In the genomic region with DNA sequence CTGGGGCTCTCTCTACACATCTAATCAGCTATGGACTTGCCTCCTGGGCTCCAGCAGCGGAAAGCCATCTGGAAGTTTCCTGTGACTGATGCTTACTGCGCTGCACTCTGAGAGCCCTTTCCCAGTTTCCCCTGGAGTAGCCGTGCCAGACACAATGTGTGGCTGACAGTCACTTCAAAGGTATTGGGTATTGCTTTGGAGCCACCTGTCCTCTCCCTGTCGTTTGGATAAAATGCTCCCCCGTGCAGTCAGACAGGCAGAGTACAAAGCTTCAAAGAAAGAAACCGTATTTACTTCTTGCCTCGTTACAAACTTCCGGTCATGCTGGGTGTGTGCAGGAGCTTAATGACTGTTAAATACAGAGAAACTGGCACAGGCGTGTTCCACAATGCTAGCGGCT, we compare ENCODE assay signal across 15 mouse cellular contexts.
DNase-seq lines count a peak whose midpoint lies in the region; ATAC-seq lines count a peak whose summit lies in the region.
"Had no signal": no experiment of that assay in that cellular context is flagged by ENCODE, and none has a peak within 500 bp of the region (broad histone marks: within the 10 kb centered on the region; RNA-seq: fewer than 3 reads in every experiment).

No protein-coding gene starts in this region.

- no peak overlapping the region for H3K27ac ChIP-seq in forebrain, embryonic 12.5 days
- no peak overlapping the region for H3K27ac ChIP-seq in forebrain, embryonic 10.5 days
- H3K27ac ChIP-seq in midbrain, embryonic 13.5 days = no peak overlapping the region
- H3K27ac ChIP-seq in midbrain, embryonic 10.5 days (replicated peaks) = no peak overlapping the region
- H3K27ac ChIP-seq in heart, embryonic 10.5 days = no peak overlapping the region
- H3K27ac ChIP-seq: heart, adult 2 months; liver, embryonic 12.5 days; lung, embryonic 15.5 days had no signal

- no peak for DNase-seq in forebrain, embryonic 10.5 days (ENCODE audit: extremely low spot score, low spot score)
- no peak for DNase-seq in midbrain, embryonic 10.5 days (ENCODE audit: low spot score)
- DNase-seq in cerebellum, postnatal 14 days = peak; percentile 31 to 54
- no peak for DNase-seq in ovary, adult 18-20 months (ENCODE audit: low spot score)
- no peak for DNase-seq in heart, embryonic 10.5 days (ENCODE audit: low spot score)
- DNase-seq: adrenal gland, postnatal 10 days; heart, adult 2 months; kidney, adult 9 months; thymus, adult 18-20 months had no signal

- 36% methylated on average over 10 of the region's 10 CpGs for WGBS in forebrain, embryonic 12.5 days
- WGBS in forebrain, embryonic 10.5 days = 55% methylated on average over 10 of the region's 10 CpGs
- WGBS in midbrain, embryonic 13.5 days = 49% methylated on average over 10 of the region's 10 CpGs
- WGBS in midbrain, embryonic 10.5 days = 72% methylated on average over 10 of the region's 10 CpGs
- 69% methylated on average over 10 of the region's 10 CpGs for WGBS in heart, embryonic 10.5 days

- H3K27me3 ChIP-seq in forebrain, embryonic 12.5 days = no peaks in the 10 kb centered on the region
- H3K27me3 ChIP-seq in forebrain, embryonic 10.5 days (ENCODE audit: poor library complexity, severe bottlenecking) = peaks cover 27% of the 10 kb centered on the region
- H3K27me3 ChIP-seq in midbrain, embryonic 13.5 days = 0 out of 2 replicates have a peak, but pooled peaks cover 3% of the 10 kb centered on the region
- peaks cover 17% of the 10 kb centered on the region; the same call in 1 of the 2 replicates for H3K27me3 ChIP-seq in midbrain, embryonic 10.5 days (ENCODE audit: low read depth, poor library complexity, severe bottlenecking)
- H3K27me3 ChIP-seq in heart, embryonic 10.5 days (ENCODE audit: insufficient read depth, poor library complexity, severe bottlenecking) = no peaks in the 10 kb centered on the region
- H3K27me3 ChIP-seq: liver, embryonic 12.5 days; lung, embryonic 15.5 days had no signal

- ATAC-seq in forebrain, embryonic 12.5 days (ENCODE audit: low FRiP score) = no peak
- peak; percentile 65; the same call in 1 of the 2 replicates for ATAC-seq in midbrain, embryonic 13.5 days
- ATAC-seq: hindbrain, embryonic 16.5 days; liver, embryonic 12.5 days had no signal

- no peak overlapping the region for H3K9ac ChIP-seq in forebrain, embryonic 12.5 days
- H3K9ac ChIP-seq in midbrain, embryonic 13.5 days (replicated peaks) = no peak overlapping the region
- H3K9ac ChIP-seq: liver, embryonic 12.5 days; lung, embryonic 15.5 days had no signal

- H3K4me3 ChIP-seq in forebrain, embryonic 12.5 days (replicated peaks) = no peak overlapping the region
- no peak overlapping the region for H3K4me3 ChIP-seq in forebrain, embryonic 10.5 days
- H3K4me3 ChIP-seq in midbrain, embryonic 13.5 days (replicated peaks) = no peak overlapping the region
- no peak overlapping the region for H3K4me3 ChIP-seq in midbrain, embryonic 10.5 days
- H3K4me3 ChIP-seq in heart, embryonic 10.5 days = no peak overlapping the region
- H3K4me3 ChIP-seq: heart, adult 2 months; liver, embryonic 12.5 days; lung, embryonic 15.5 days had no signal

- no peaks in the 10 kb centered on the region for H3K36me3 ChIP-seq in forebrain, embryonic 12.5 days (replicated peaks)
- H3K36me3 ChIP-seq in forebrain, embryonic 10.5 days (replicated peaks) = no peaks in the 10 kb centered on the region
- H3K36me3 ChIP-seq in midbrain, embryonic 13.5 days = no peaks in the 10 kb centered on the region
- H3K36me3 ChIP-seq in midbrain, embryonic 10.5 days = no peaks in the 10 kb centered on the region
- H3K36me3 ChIP-seq in heart, embryonic 10.5 days = no peaks in the 10 kb centered on the region
- H3K36me3 ChIP-seq: G1E; liver, embryonic 12.5 days; lung, embryonic 15.5 days had no signal

- no peaks in the 10 kb centered on the region for H3K9me3 ChIP-seq in forebrain, embryonic 12.5 days
- no peaks in the 10 kb centered on the region for H3K9me3 ChIP-seq in forebrain, embryonic 10.5 days
- H3K9me3 ChIP-seq in midbrain, embryonic 13.5 days = no peaks in the 10 kb centered on the region
- no peaks in the 10 kb centered on the region for H3K9me3 ChIP-seq in midbrain, embryonic 10.5 days (replicated peaks)
- no peaks in the 10 kb centered on the region for H3K9me3 ChIP-seq in heart, embryonic 10.5 days
- H3K9me3 ChIP-seq: liver, embryonic 12.5 days; lung, embryonic 15.5 days had no signal

- peaks cover 18% of the 10 kb centered on the region for H3K4me1 ChIP-seq in forebrain, embryonic 12.5 days
- H3K4me1 ChIP-seq in forebrain, embryonic 10.5 days = peaks cover 39% of the 10 kb centered on the region
- H3K4me1 ChIP-seq in midbrain, embryonic 13.5 days (replicated peaks) = peaks cover 28% of the 10 kb centered on the region
- H3K4me1 ChIP-seq in midbrain, embryonic 10.5 days = peaks cover 25% of the 10 kb centered on the region
- no peaks in the 10 kb centered on the region for H3K4me1 ChIP-seq in heart, embryonic 10.5 days
- H3K4me1 ChIP-seq: liver, embryonic 12.5 days; lung, embryonic 15.5 days had no signal

- peak overlapping the region; percentile 8; the same call in 1 of the 2 replicates for H3K4me2 ChIP-seq in forebrain, embryonic 12.5 days
- no peak overlapping the region; the same call in 1 of the 2 replicates for H3K4me2 ChIP-seq in midbrain, embryonic 13.5 days (replicated peaks)
- H3K4me2 ChIP-seq: liver, embryonic 12.5 days; lung, embryonic 15.5 days had no signal

Comparison
In these comparisons a context has a peak if more than half of its experiments do, and no peak if none do; other contexts are left out.
1. DNase-seq: peak in cerebellum, postnatal 14 days (2 of 2); none in forebrain, embryonic 10.5 days (single experiment), midbrain, embryonic 10.5 days (single experiment), ovary, adult 18-20 months (single experiment) and heart, embryonic 10.5 days (single experiment).